Mouse (Mus musculus) olfactory bulb, adult 2 months (tissue): ENCODE measurements around the gene Olfr694. TPM values are rescaled to one million over a fixed set of nuclear protein-coding genes. Genes with fewer than 3 reads are reported as not detected.

ENCODE experiments used
- H3K27ac ChIP-seq: fragments of 200-500 bp; 2 replicates; pipeline ENCODE4 v1.5.1; 2012; ENCODE audit warnings: low read depth, low read length; ENCODE audit not compliant: insufficient read depth
- H3K4me1 ChIP-seq: fragments of 200-500 bp; 2 replicates; pipeline ENCODE4 v1.6.1; 2012; ENCODE audit warnings: low read length; ENCODE audit not compliant: control insufficient read depth, insufficient read depth
- H3K4me3 ChIP-seq: fragments of 200-500 bp; 2 replicates; pipeline ENCODE4 v1.5.1; 2012; ENCODE audit warnings: mild to moderate bottlenecking, low read depth, low read length, moderate library complexity; ENCODE audit not compliant: insufficient read depth
- CTCF ChIP-seq: fragments of 200-500 bp; IDR thresholded peaks from 2 replicates; pipeline ENCODE4 v1.5.1; 2012; ENCODE audit warnings: low read depth, mild to moderate bottlenecking, low read length, moderate library complexity; ENCODE audit not compliant: insufficient read depth
- POLR2A ChIP-seq: fragments of 200-500 bp; IDR thresholded peaks from 2 replicates; pipeline ENCODE4 v1.6.1; 2012; ENCODE audit warnings: mild to moderate bottlenecking, low read depth, low read length, moderate library complexity; ENCODE audit not compliant: insufficient read depth
- WGBS: fragments of 180-500 bp; shearing (Covaris S2); methylation state at CpG from one replicate; pipeline ENCODE4 v1.1.7; 2018; 5-methylcytosine and 5-hydroxymethylcytosine counted together
- polyA plus RNA-seq: library from polyadenylated mRNA; stranded (reverse); fragments of >200 nt; gene quantifications from 2 replicates; pipeline ENCODE4 v1.2.4, GENCODE M21; 2012; ENCODE audit warnings: low replicate concordance; ENCODE audit not compliant: missing spikeins, insufficient read depth, insufficient read length

Olfr694 gene
- polyA plus RNA-seq, 1 experiment: not detected

GRCm38 (mm10) chr7:106680484-106680883 lies 11.1 kb downstream of the Olfr694 start, which contains the start of gene Olfr693:
Gene Olfr693, minus strand, starts transcription at chr7:106680584.
- no peak within 1 kb of the TSS for H3K4me3 ChIP-seq
- no peaks in the 10 kb centered on the region for H3K4me1 ChIP-seq
- H3K27ac ChIP-seq: no peak within 1 kb of the TSS
- TF ChIP-seq POLR2A (no peak), CTCF (no peak)

- Histone ChIP-seq H3K27ac (no peak overlapping the region), H3K4me3 (no peak overlapping the region), H3K4me1 (no peaks in the 10 kb centered on the region)
- TF ChIP-seq CTCF: no peak
- TF ChIP-seq POLR2A: no peak
Observed at GRCm38 (mm10) chr7:106652344-106652652, 39.3 kb downstream of the Olfr694 start.

GRCm38 (mm10) chr7:106651555-106652343 lies 39.9 kb downstream of the Olfr694 start:
- TF ChIP-seq CTCF (no peak), POLR2A (no peak)
- H3K4me1 ChIP-seq: no peaks in the 10 kb centered on the region
- no peak overlapping the region for H3K4me3 ChIP-seq
- H3K27ac ChIP-seq: no peak overlapping the region

GRCm38 (mm10) chr7:106649774-106650173 lies 41.8 kb downstream of the Olfr694 start:
- Histone ChIP-seq H3K4me3 (no peak overlapping the region), H3K4me1 (no peaks in the 10 kb centered on the region), H3K27ac (no peak overlapping the region)
- TF ChIP-seq CTCF (no peak), POLR2A (no peak)
- WGBS: 55% methylated on average over 1 of the region's 1 CpGs

GRCm38 (mm10) chr7:106645261-106645660 lies 46.4 kb downstream of the Olfr694 start:
- Histone ChIP-seq H3K4me3 (no peak overlapping the region), H3K4me1 (no peaks in the 10 kb centered on the region), H3K27ac (no peak overlapping the region)
- TF ChIP-seq CTCF (no peak), POLR2A (no peak)
- 31% methylated on average over 1 of the region's 1 CpGs for WGBS

GRCm38 (mm10) chr7:106644222-106644870 lies 47.3 kb downstream of the Olfr694 start:
- TF ChIP-seq POLR2A (no peak), CTCF (no peak)
- no peak overlapping the region for H3K4me3 ChIP-seq
- H3K4me1 ChIP-seq: no peaks in the 10 kb centered on the region
- H3K27ac ChIP-seq: no peak overlapping the region
- WGBS: 69% methylated on average over 3 of the region's 3 CpGs

GRCm38 (mm10) chr7:106640839-106641238 lies 50.8 kb downstream of the Olfr694 start:
- no peak overlapping the region for H3K27ac ChIP-seq
- TF ChIP-seq CTCF (no peak), POLR2A (no peak)
- WGBS: 85% methylated on average over 1 of the region's 1 CpGs
- no peak overlapping the region for H3K4me3 ChIP-seq
- no peaks in the 10 kb centered on the region for H3K4me1 ChIP-seq

GRCm38 (mm10) chr7:106635560-106635959 lies 56.1 kb downstream of the Olfr694 start:
- Histone ChIP-seq H3K4me1 (no peaks in the 10 kb centered on the region), H3K4me3 (no peak overlapping the region), H3K27ac (no peak overlapping the region)
- TF ChIP-seq CTCF (no peak), POLR2A (no peak)
- WGBS: 81% methylated on average over 4 of the region's 4 CpGs

Other genes starting within 250 kb of the Olfr694 start
- gene Olfr693, start 11.2 kb downstream of the Olfr694 start, polyA plus RNA-seq: not detected in 2 replicates
- gene Olfr695, start 24.6 kb upstream of the Olfr694 start, polyA plus RNA-seq: not detected in 2 replicates
- not detected in 2 replicates for gene Olfr697, start 50.6 kb upstream of the Olfr694 start, polyA plus RNA-seq
- gene Olfr698, start 63.6 kb upstream of the Olfr694 start, polyA plus RNA-seq: not detected in 2 replicates
- not detected in 2 replicates for gene Olfr699, start 101.4 kb upstream of the Olfr694 start, polyA plus RNA-seq
- not detected in 2 replicates for gene Olfr700, start 117.0 kb upstream of the Olfr694 start, polyA plus RNA-seq
- gene Olfr701, start 122.3 kb upstream of the Olfr694 start, polyA plus RNA-seq: not detected in 2 replicates
- not detected in 2 replicates for gene Olfr702, start 142.1 kb upstream of the Olfr694 start, polyA plus RNA-seq
- gene Olfr703, start 151.5 kb upstream of the Olfr694 start, polyA plus RNA-seq: not detected in 2 replicates
- not detected in 2 replicates for gene Olfr704, start 171.4 kb upstream of the Olfr694 start, polyA plus RNA-seq
- gene Olfr705, start 185.1 kb upstream of the Olfr694 start, polyA plus RNA-seq: not detected in 2 replicates
- gene Olfr706, start 196.3 kb upstream of the Olfr694 start, polyA plus RNA-seq: not detected in 2 replicates
- not detected in 2 replicates for gene Olfr707, start 209.4 kb upstream of the Olfr694 start, polyA plus RNA-seq
- not detected in 2 replicates for gene Olfr1532-ps1, start 216.2 kb upstream of the Olfr694 start, polyA plus RNA-seq
- gene Olfr709-ps1, start 240.4 kb upstream of the Olfr694 start, polyA plus RNA-seq: not detected in 2 replicates